Mouse (Mus musculus) intestine, embryonic 16.5 days (tissue): Measurements from ENCODE around the gene Entr1. TPM values are rescaled to one million over a fixed set of nuclear protein-coding genes. Genes with fewer than 3 reads are reported as not detected.
A peak's percentile ranks its signal among the peaks of the same experiment; 100 is the strongest.

ENCODE experiments used
- ATAC-seq: fragments of 200-750 bp; cut with Nextera tagmentation; 2 replicates; pipeline ENCODE4 v1.8.0; 2017; ENCODE audit warnings: moderate TSS enrichment, moderate library complexity
- H3K27ac ChIP-seq: fragments of 300-500 bp; sonication (generic); 2 replicates; pipeline ENCODE4 v1.5.1; 2014; ENCODE audit warnings: mild to moderate bottlenecking, low read length
- H3K27me3 ChIP-seq: fragments of 300-500 bp; sonication (generic); replicated peaks from 2 replicates; pipeline ENCODE4 v1.6.1; 2014; ENCODE audit warnings: low read length, control low read depth, mixed read lengths; ENCODE audit not compliant: control insufficient read depth, insufficient read depth
- H3K36me3 ChIP-seq: fragments of 300-500 bp; sonication (generic); 2 replicates; pipeline ENCODE4 v1.6.1; 2014; ENCODE audit warnings: low read length, control low read depth; ENCODE audit not compliant: control insufficient read depth, insufficient read depth
- H3K4me1 ChIP-seq: fragments of 300-500 bp; sonication (generic); 2 replicates; pipeline ENCODE4 v1.6.1; 2014; ENCODE audit warnings: low read length, control low read depth, mixed read lengths; ENCODE audit not compliant: control insufficient read depth, insufficient read depth
- H3K4me2 ChIP-seq: fragments of 300-500 bp; sonication (generic); 2 replicates; pipeline ENCODE4 v1.6.1; 2014; ENCODE audit warnings: low read depth, low read length, control low read depth
- H3K4me3 ChIP-seq: fragments of 300-500 bp; sonication (generic); 2 replicates; pipeline ENCODE4 v1.5.1; 2014; ENCODE audit warnings: mild to moderate bottlenecking, low read length
- H3K9ac ChIP-seq: fragments of 300-500 bp; sonication (generic); 2 replicates; pipeline ENCODE4 v1.6.1; 2014; ENCODE audit warnings: low read depth, low read length
- H3K9me3 ChIP-seq: fragments of 300-500 bp; sonication (generic); 2 replicates; pipeline ENCODE4 v1.6.1; 2016; ENCODE audit warnings: low read length, control low read depth; ENCODE audit not compliant: control insufficient read depth
- WGBS: fragments of 180-500 bp; shearing (Covaris S2); extraction: QIAGEN DNeasy Blood & Tissue Kit; methylation state at CpG from one replicate; pipeline ENCODE4 v1.1.7; 2014; 5-methylcytosine and 5-hydroxymethylcytosine counted together
- polyA plus RNA-seq: library from polyadenylated mRNA; unstranded; fragments of >200 nt; fragmentation: Nextera tagmentation; extraction: Ambion mirVana; gene quantifications from 2 replicates; pipeline ENCODE4 v1.2.1, GENCODE M21; 2015

Gene Entr1
- 80.4 and 88.4 TPM in 2 replicates for polyA plus RNA-seq

GRCm38 (mm10) chr2:26389154-26389690 is at the start of gene Entr1, which contains the start of gene Pmpca:
Entr1 (minus strand) TSS chr2:26389316.
Pmpca (plus strand) TSS chr2:26389339.
- H3K36me3 ChIP-seq: peaks cover 28% of the 10 kb centered on the region

GRCm38 (mm10) chr2:26438373-26438772 is 49.3 kb upstream of the Entr1 start:
- Histone ChIP-seq H3K9me3 (no peaks in the 10 kb centered on the region), H3K9ac (no peak overlapping the region), H3K27ac (no peak overlapping the region), H3K4me2 (no peak overlapping the region), H3K36me3 (peaks cover 10% of the 10 kb centered on the region), H3K4me1 (peaks cover 5% of the 10 kb centered on the region; the same call in 1 of the 2 replicates), H3K4me3 (no peak overlapping the region), H3K27me3 (no peaks in the 10 kb centered on the region)
- no peak for ATAC-seq
- WGBS: 87% methylated on average over 7 of the region's 7 CpGs

More at GRCm38 (mm10) chr2:26389154-26389690, at the start of gene Entr1, which contains the start of gene Pmpca:
- no peaks in the 10 kb centered on the region for H3K27me3 ChIP-seq
- peaks cover 15% of the 10 kb centered on the region for H3K4me1 ChIP-seq
- peak; percentile 95 for ATAC-seq
- peak within 1 kb of the TSS; percentile 94 for H3K9ac ChIP-seq
- WGBS: under 1% methylated on average over 58 of the region's 60 CpGs
- H3K4me2 ChIP-seq: peak within 1 kb of the TSS; percentile 88
- peak within 1 kb of the TSS; percentile 52 for H3K27ac ChIP-seq
- H3K4me3 ChIP-seq: peak within 1 kb of the TSS; percentile 92
- no peaks in the 10 kb centered on the region for H3K9me3 ChIP-seq

- Histone ChIP-seq H3K9me3 (no peaks in the 10 kb centered on the region), H3K4me3 (no peak overlapping the region), H3K27ac (no peak overlapping the region), H3K36me3 (peaks cover 12% of the 10 kb centered on the region), H3K27me3 (no peaks in the 10 kb centered on the region), H3K4me1 (no peaks in the 10 kb centered on the region), H3K4me2 (no peak overlapping the region), H3K9ac (no peak overlapping the region)
- 67% methylated on average over 4 of the region's 4 CpGs for WGBS
- no peak for ATAC-seq
These were observed 48.1 kb upstream of the Entr1 start for GRCm38 (mm10) chr2:26437221-26437620.

- H3K4me2 ChIP-seq: no peak overlapping the region
- H3K9me3 ChIP-seq: no peaks in the 10 kb centered on the region
- H3K4me3 ChIP-seq: no peak overlapping the region
- H3K27me3 ChIP-seq: no peaks in the 10 kb centered on the region
- no peak overlapping the region for H3K27ac ChIP-seq
- H3K4me1 ChIP-seq: no peaks in the 10 kb centered on the region
- ATAC-seq: no peak
- 88% methylated on average over 7 of the region's 7 CpGs for WGBS
- H3K9ac ChIP-seq: no peak overlapping the region
- peaks cover 23% of the 10 kb centered on the region for H3K36me3 ChIP-seq
These were observed 45.9 kb upstream of the Entr1 start for GRCm38 (mm10) chr2:26434791-26435572.

GRCm38 (mm10) chr2:26429851-26430250 is 40.7 kb upstream of the Entr1 start:
- Histone ChIP-seq H3K4me3 (no peak overlapping the region), H3K9ac (no peak overlapping the region), H3K4me1 (no peaks in the 10 kb centered on the region), H3K36me3 (peaks cover 36% of the 10 kb centered on the region), H3K4me2 (no peak overlapping the region), H3K27me3 (no peaks in the 10 kb centered on the region), H3K9me3 (no peaks in the 10 kb centered on the region), H3K27ac (no peak overlapping the region)
- 93% methylated on average over 5 of the region's 5 CpGs for WGBS
- ATAC-seq: no peak

- H3K9ac ChIP-seq: no peak overlapping the region
- no peak overlapping the region for H3K4me3 ChIP-seq
- no peak overlapping the region for H3K27ac ChIP-seq
- no peaks in the 10 kb centered on the region for H3K27me3 ChIP-seq
- WGBS: 96% methylated on average over 2 of the region's 2 CpGs
- ATAC-seq: no peak
- peaks cover 33% of the 10 kb centered on the region for H3K36me3 ChIP-seq
- 0 out of 2 replicates have a peak, but pooled peaks cover 3% of the 10 kb centered on the region for H3K4me1 ChIP-seq
- H3K4me2 ChIP-seq: no peak overlapping the region
- H3K9me3 ChIP-seq: no peaks in the 10 kb centered on the region
These were observed 35.4 kb upstream of the Entr1 start for GRCm38 (mm10) chr2:26424541-26424940.

- Histone ChIP-seq H3K4me1 (0 out of 2 replicates have a peak, but pooled peaks cover 3% of the 10 kb centered on the region), H3K4me2 (no peak overlapping the region), H3K9me3 (no peaks in the 10 kb centered on the region), H3K27ac (no peak overlapping the region), H3K27me3 (no peaks in the 10 kb centered on the region), H3K9ac (no peak overlapping the region), H3K4me3 (no peak overlapping the region), H3K36me3 (peaks cover 25% of the 10 kb centered on the region)
- 84% methylated on average over 1 of the region's 1 CpGs for WGBS
- ATAC-seq: peak; percentile 67
These were observed 34.0 kb upstream of the Entr1 start for GRCm38 (mm10) chr2:26423086-26423485.

- Histone ChIP-seq H3K27ac (no peak overlapping the region), H3K9me3 (no peaks in the 10 kb centered on the region), H3K4me3 (no peak overlapping the region), H3K27me3 (no peaks in the 10 kb centered on the region), H3K4me1 (0 out of 2 replicates have a peak, but pooled peaks cover 3% of the 10 kb centered on the region), H3K9ac (no peak overlapping the region), H3K36me3 (peaks cover 23% of the 10 kb centered on the region), H3K4me2 (no peak overlapping the region)
- ATAC-seq: no peak
- WGBS: 95% methylated on average over 2 of the region's 2 CpGs
These were observed 32.9 kb upstream of the Entr1 start for GRCm38 (mm10) chr2:26421969-26422368.

GRCm38 (mm10) chr2:26418120-26418519 is 29.0 kb upstream of the Entr1 start:
- H3K36me3 ChIP-seq: peaks cover 21% of the 10 kb centered on the region
- no peak overlapping the region for H3K27ac ChIP-seq
- H3K4me3 ChIP-seq: no peak overlapping the region
- H3K4me1 ChIP-seq: no peaks in the 10 kb centered on the region
- no peaks in the 10 kb centered on the region for H3K27me3 ChIP-seq
- no peak overlapping the region for H3K4me2 ChIP-seq
- no peak overlapping the region for H3K9ac ChIP-seq
- no peak for ATAC-seq
- 81% methylated on average over 1 of the region's 1 CpGs for WGBS
- no peaks in the 10 kb centered on the region for H3K9me3 ChIP-seq
